Mouse (Mus musculus) neural tube, postnatal 0 days (tissue): ENCODE data around the gene Xlr4c. TPM values are rescaled to one million over a fixed set of nuclear protein-coding genes. Genes with fewer than 3 reads are reported as not detected.

ENCODE experiments used
- polyA plus RNA-seq: library from polyadenylated mRNA; unstranded; fragments of >200 nt; fragmentation: Nextera tagmentation; extraction: Ambion mirVana; gene quantifications from 2 replicates; pipeline ENCODE4 v1.2.1, GENCODE M21; 2015

Gene Xlr4c
- 0.18 and 0.58 TPM in 2 replicates for polyA plus RNA-seq

DNA sequence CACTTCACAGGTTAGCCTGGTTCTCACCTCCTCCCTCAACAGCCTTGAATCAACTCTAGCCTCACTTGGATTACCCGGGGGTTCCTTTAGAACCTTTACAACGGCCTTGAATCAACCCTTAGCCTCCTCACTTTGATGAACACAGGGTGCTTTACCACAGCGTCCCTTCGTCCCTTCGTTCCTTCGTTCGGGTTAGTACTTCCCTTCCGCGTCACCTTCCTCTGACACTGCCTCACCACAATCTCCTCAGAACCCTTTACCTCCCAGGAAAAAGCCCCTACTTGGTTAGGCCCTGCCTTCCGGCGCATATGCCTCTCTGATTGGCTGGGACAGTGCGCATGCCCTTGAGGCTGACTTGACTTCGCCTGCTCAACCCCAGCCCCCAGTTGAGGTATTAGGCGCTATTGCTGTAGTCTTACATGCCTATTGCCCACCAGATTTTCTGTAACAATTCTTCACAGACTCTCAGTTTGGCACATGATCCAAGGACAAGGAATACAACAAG lies at the start of gene Xlr4c:
TSS of gene Xlr4c (minus strand) at position 310 of the 505 bp plus-strand sequence.

DNA sequence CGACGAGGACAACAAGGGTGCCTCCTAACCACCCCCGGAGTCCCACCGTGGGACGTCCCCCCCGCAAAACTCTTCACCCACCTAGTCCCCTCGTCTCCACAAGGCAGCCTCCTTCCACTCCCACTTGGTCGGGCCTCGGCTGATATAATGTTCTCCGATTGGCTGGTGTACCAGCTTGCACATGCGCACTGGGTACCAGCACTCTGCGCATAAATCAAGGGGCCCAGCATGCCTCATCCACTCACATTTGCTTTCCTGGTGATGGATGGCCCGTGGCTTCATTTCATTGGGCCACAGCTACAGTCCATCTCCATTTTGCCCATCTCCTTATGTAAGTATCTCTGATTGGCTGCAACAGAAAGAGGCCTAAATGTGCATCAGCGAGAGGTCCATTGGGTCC lies 22.3 kb upstream of the Xlr4c start, which contains the start of gene Xlr3c:
TSS of gene Xlr3c (minus strand) at position 121 of the 400 bp plus-strand sequence.

DNA sequence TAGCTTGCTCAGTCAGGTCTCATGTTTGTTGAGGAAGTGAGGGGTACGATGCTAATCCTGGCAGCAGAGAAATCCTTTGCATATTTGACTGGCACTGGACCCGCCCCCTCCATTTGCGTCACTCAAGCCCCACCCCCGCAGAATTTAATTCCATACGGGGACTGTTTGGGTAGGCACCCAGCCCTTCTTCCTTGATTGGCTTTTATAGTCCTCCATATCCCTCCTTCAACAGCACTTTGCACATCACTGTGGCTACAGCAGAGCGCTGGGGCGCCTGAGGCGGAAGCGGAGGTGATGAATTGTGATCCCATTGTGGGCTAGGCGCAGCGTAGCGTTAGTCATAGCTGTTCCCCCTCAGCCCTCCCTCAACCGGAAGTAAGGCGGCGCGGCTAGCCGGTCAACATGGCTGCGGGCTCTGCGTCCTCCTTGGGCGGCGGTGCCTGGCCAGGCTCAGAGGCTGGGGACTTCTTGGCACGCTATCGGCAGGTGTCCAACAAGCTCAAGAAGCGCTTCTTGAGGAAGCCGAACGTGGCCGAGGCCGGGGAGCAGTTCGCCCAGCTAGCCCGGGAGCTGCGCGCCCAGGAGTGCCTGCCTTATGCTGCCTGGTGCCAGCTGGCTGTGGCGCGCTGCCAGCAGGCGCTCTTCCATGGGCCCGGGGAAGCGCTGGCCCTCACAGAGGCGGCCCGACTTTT lies 14.9 kb downstream of the Xlr4c start, which contains the start of gene F8a:
TSS of gene F8a (plus strand) at position 378 of the 692 bp plus-strand sequence.

GRCm38 (mm10) chrX:73213819-73214564 lies 28.9 kb downstream of the Xlr4c start, which contains the start of gene Xlr4b:
Xlr4b (plus strand) TSS chrX:73214333.

GRCm38 (mm10) chrX:73191934-73192333 lies 51.0 kb downstream of the Xlr4c start, which contains the start of gene Xlr3b:
Xlr3b (plus strand) TSS chrX:73192207.

Other genes with a start within 250 kb of the Xlr4c start
- 0.23 and 0.27 TPM in 2 replicates for gene Pnma5, start 206.0 kb downstream of the Xlr4c start, polyA plus RNA-seq
- gene Pnma3, start 178.3 kb downstream of the Xlr4c start, polyA plus RNA-seq: 5.8 and 7.3 TPM in 2 replicates
- 1.4 TPM in 1 of 2 replicates, not detected in the other for gene Xlr4a, start 160.7 kb downstream of the Xlr4c start, polyA plus RNA-seq
- 2.1 and 4.1 TPM in 2 replicates for gene Xlr3a, start 146.0 kb downstream of the Xlr4c start, polyA plus RNA-seq
- gene Gm14685, start 126.1 kb downstream of the Xlr4c start, polyA plus RNA-seq: 0.41 and 1.2 TPM in 2 replicates
- gene Xlr5b, start 94.3 kb downstream of the Xlr4c start, polyA plus RNA-seq: not detected in 2 replicates
- 0.84 TPM in 1 of 2 replicates, not detected in the other for gene DXBay18, start 93.7 kb downstream of the Xlr4c start, polyA plus RNA-seq
- not detected in 2 replicates for gene Spin2d, start 66.1 kb downstream of the Xlr4c start, polyA plus RNA-seq
- gene Xlr3b, start 50.9 kb downstream of the Xlr4c start, polyA plus RNA-seq: 1.4 and 21.8 TPM in 2 replicates
- gene Xlr4b, start 28.8 kb downstream of the Xlr4c start, polyA plus RNA-seq: 0.94 TPM in 1 of 2 replicates, not detected in the other
- gene F8a, start 14.8 kb downstream of the Xlr4c start, polyA plus RNA-seq: 35.4 and 37.0 TPM in 2 replicates
- 0.12 and 0.33 TPM in 2 replicates for gene Xlr3c, start 22.3 kb upstream of the Xlr4c start, polyA plus RNA-seq
- gene Xlr5a, start 49.8 kb upstream of the Xlr4c start, polyA plus RNA-seq: not detected in 2 replicates
- gene Xlr5c, start 49.8 kb upstream of the Xlr4c start, polyA plus RNA-seq: not detected in 2 replicates
- gene Gm45015, start 93.7 kb upstream of the Xlr4c start, polyA plus RNA-seq: not detected in 2 replicates
- gene Zfp275, start 99.5 kb upstream of the Xlr4c start, polyA plus RNA-seq: 5.0 and 5.6 TPM in 2 replicates
- 0.06 TPM in 1 of 2 replicates, not detected in the other for gene Gm18336, start 155.6 kb upstream of the Xlr4c start, polyA plus RNA-seq
- gene Zfp92, start 168.0 kb upstream of the Xlr4c start, polyA plus RNA-seq: 1.3 and 1.9 TPM in 2 replicates
- gene Trex2, start 192.2 kb upstream of the Xlr4c start, polyA plus RNA-seq: not detected in 2 replicates
- 57.3 and 61.1 TPM in 2 replicates for gene Haus7, start 215.9 kb upstream of the Xlr4c start, polyA plus RNA-seq
- 40.7 and 49.5 TPM in 2 replicates for gene Bgn, start 240.5 kb upstream of the Xlr4c start, polyA plus RNA-seq